Mouse (Mus musculus) kidney, embryonic 15.5 days (tissue): ENCODE results near the gene Cdon. TPM values are rescaled to one million over a fixed set of nuclear protein-coding genes. Genes with fewer than 3 reads are reported as not detected.

ENCODE experiments used
- ATAC-seq: fragments of 200-750 bp; cut with Nextera tagmentation; replicated peaks from 2 replicates; pipeline ENCODE4 v1.8.0; 2017; ENCODE audit warnings: moderate TSS enrichment; ENCODE audit not compliant: low FRiP score
- H3K27ac ChIP-seq: fragments of 300-500 bp; sonication (generic); 2 replicates; pipeline ENCODE4 v1.5.1; 2015; ENCODE audit warnings: mild to moderate bottlenecking, inconsistent platforms
- H3K27me3 ChIP-seq: fragments of 300-500 bp; sonication (generic); 2 replicates; pipeline ENCODE4 v1.6.1; 2015; ENCODE audit warnings: inconsistent platforms
- H3K36me3 ChIP-seq: fragments of 300-500 bp; sonication (generic); 2 replicates; pipeline ENCODE4 v1.6.1; 2015; ENCODE audit warnings: inconsistent platforms
- H3K4me1 ChIP-seq: fragments of 300-500 bp; sonication (generic); 2 replicates; pipeline ENCODE4 v1.6.1; 2015; ENCODE audit warnings: inconsistent platforms
- H3K4me2 ChIP-seq: fragments of 300-500 bp; sonication (generic); 2 replicates; pipeline ENCODE4 v1.6.1; 2015; ENCODE audit warnings: moderate library complexity, mild to moderate bottlenecking, inconsistent platforms
- H3K4me3 ChIP-seq: fragments of 300-500 bp; sonication (generic); replicated peaks from 2 replicates; pipeline ENCODE4 v1.5.1; 2015; ENCODE audit warnings: mild to moderate bottlenecking, inconsistent platforms
- H3K9ac ChIP-seq: fragments of 300-500 bp; sonication (generic); 2 replicates; pipeline ENCODE4 v1.6.1; 2015; ENCODE audit warnings: mild to moderate bottlenecking, inconsistent platforms
- H3K9me3 ChIP-seq: fragments of 300-500 bp; sonication (generic); replicated peaks from 2 replicates; pipeline ENCODE4 v1.6.1; 2016; ENCODE audit warnings: inconsistent platforms
- WGBS: fragments of 180-500 bp; shearing (Covaris S2); methylation state at CpG from one replicate; pipeline ENCODE4 v1.1.7; 2015; ENCODE audit warnings: mixed read lengths; 5-methylcytosine and 5-hydroxymethylcytosine counted together
- polyA plus RNA-seq: library from polyadenylated mRNA; unstranded; fragments of >200 nt; fragmentation: Nextera tagmentation; extraction: Ambion mirVana; gene quantifications from 2 replicates; pipeline ENCODE4 v1.2.1, GENCODE M21; 2015

Cdon gene
- polyA plus RNA-seq, 1 experiment from 2014 or later = 4.2 TPM

DNA sequence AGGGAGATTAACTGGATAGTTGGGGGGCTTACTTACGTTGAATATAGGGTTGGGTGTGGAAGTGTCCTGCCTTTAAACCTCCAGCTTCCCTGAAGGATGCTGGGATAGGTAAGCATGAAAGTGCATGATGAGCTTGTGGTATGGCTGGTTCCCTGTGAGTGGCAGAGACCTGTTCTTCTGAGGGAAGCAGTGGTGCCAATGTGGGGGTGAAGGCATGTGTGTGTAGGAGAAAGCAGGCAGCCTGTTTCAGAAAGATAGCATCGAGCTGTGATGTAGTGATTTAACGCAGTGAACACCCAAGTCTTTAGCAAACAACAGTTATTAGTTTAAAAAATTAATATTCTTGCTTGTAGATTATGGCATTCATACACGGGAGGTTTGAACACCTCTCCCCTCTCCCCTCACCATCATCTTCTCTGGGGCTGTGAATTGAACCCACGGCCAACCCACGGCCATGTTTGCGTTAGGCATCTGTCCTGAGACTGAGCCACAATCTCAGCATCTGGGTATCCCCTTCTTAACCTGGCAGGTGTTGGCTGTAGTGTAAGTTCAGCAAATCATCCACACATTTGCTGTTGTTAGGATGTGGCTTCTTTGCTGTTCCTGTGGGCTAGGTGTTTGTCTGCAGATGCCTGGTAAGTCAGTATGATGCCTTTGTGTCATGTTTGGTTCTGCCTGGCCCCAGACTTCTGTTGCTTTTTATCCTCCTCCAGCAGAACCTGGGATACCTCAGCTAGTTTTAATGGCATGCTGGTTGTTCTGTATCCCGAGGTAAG lies 17.5 kb downstream of the Cdon start:
- 83% methylated on average over 8 of the region's 8 CpGs for WGBS
- Histone ChIP-seq H3K27me3 (no peaks in the 10 kb centered on the region), H3K36me3 (no peaks in the 10 kb centered on the region), H3K4me1 (peaks cover 5% of the 10 kb centered on the region), H3K4me3 (no peak overlapping the region), H3K27ac (no peak overlapping the region), H3K9me3 (no peaks in the 10 kb centered on the region), H3K9ac (no peak overlapping the region), H3K4me2 (no peak overlapping the region)
- no peak for ATAC-seq

- H3K36me3 ChIP-seq = no peaks in the 10 kb centered on the region
- H3K27me3 ChIP-seq = no peaks in the 10 kb centered on the region
- no peak overlapping the region for H3K27ac ChIP-seq
- no peak overlapping the region for H3K4me2 ChIP-seq
- H3K4me1 ChIP-seq = peaks cover 5% of the 10 kb centered on the region
- 58% methylated on average over 6 of the region's 6 CpGs for WGBS
- ATAC-seq = no peak
- no peak overlapping the region for H3K4me3 ChIP-seq
- no peaks in the 10 kb centered on the region for H3K9me3 ChIP-seq
- H3K9ac ChIP-seq = no peak overlapping the region
Observed at GRCm38 (mm10) chr9:35439062-35439442, 18.1 kb downstream of the Cdon start.

DNA sequence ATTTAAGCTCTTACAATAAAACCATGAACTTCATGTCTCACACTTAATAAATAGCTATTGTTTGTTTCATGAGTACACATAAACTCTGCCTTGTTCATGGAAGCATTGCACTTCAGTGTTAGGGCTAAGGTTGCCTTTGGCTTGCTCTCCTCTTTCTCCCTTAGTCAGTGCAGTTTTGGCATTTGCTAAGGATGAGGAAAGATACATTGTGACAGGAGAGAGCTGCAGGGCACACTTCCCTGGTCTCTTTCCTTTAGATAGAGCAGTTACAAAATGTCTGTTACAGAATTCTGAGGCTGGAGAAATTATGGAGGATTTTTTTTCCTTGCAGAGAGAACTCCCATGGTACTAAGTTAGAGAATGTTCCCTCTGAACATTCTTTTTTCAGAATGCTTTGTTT lies 18.8 kb downstream of the Cdon start:
- ATAC-seq = no peak
- Histone ChIP-seq H3K36me3 (no peaks in the 10 kb centered on the region), H3K4me3 (no peak overlapping the region), H3K9me3 (no peaks in the 10 kb centered on the region), H3K4me1 (peaks cover 7% of the 10 kb centered on the region), H3K4me2 (no peak overlapping the region), H3K9ac (no peak overlapping the region), H3K27ac (no peak overlapping the region), H3K27me3 (no peaks in the 10 kb centered on the region)

GRCm38 (mm10) chr9:35442476-35442875 lies 21.5 kb downstream of the Cdon start:
- H3K27ac ChIP-seq = no peak overlapping the region
- no peaks in the 10 kb centered on the region for H3K9me3 ChIP-seq
- H3K4me1 ChIP-seq = peaks cover 4% of the 10 kb centered on the region; the same call in 1 of the 2 replicates
- H3K36me3 ChIP-seq = no peaks in the 10 kb centered on the region
- WGBS = 82% methylated on average over 5 of the region's 5 CpGs
- no peak overlapping the region for H3K9ac ChIP-seq
- no peaks in the 10 kb centered on the region for H3K27me3 ChIP-seq
- no peak overlapping the region for H3K4me2 ChIP-seq
- no peak for ATAC-seq
- H3K4me3 ChIP-seq = no peak overlapping the region

- no peaks in the 10 kb centered on the region for H3K36me3 ChIP-seq
- 74% methylated on average over 13 of the region's 13 CpGs for WGBS
- no peak overlapping the region for H3K9ac ChIP-seq
- ATAC-seq = no peak
- no peaks in the 10 kb centered on the region for H3K27me3 ChIP-seq
- no peak overlapping the region for H3K4me3 ChIP-seq
- H3K27ac ChIP-seq = no peak overlapping the region
- H3K9me3 ChIP-seq = no peaks in the 10 kb centered on the region
- H3K4me1 ChIP-seq = peaks cover 4% of the 10 kb centered on the region; the same call in 1 of the 2 replicates
- no peak overlapping the region for H3K4me2 ChIP-seq
Observed at GRCm38 (mm10) chr9:35443618-35444511, 22.9 kb downstream of the Cdon start.

GRCm38 (mm10) chr9:35444512-35444886 lies 23.6 kb downstream of the Cdon start:
- H3K27ac ChIP-seq = no peak overlapping the region
- WGBS = 77% methylated on average over 8 of the region's 8 CpGs

DNA sequence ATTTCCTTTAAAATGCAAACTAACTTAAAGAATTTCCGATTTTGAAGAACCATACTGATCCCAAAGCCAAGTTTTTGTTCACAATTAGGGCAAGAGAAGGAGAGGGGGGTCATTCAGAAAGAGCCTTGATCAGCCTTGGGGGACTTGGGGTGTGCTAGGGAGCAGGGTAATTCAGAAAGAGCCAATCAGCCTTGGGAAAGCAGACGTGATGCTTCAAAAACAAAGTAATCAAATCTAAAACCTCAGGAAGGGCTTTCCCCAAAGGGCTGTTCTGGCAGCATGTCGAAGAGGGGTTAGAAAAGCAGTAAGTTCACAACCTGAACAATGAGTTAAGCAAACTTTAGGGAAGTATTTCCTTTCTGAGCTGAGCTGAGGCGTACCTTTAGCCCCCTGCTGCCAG lies 26.0 kb downstream of the Cdon start:
- Histone ChIP-seq H3K27me3 (no peaks in the 10 kb centered on the region), H3K27ac (no peak overlapping the region), H3K9ac (no peak overlapping the region), H3K4me3 (no peak overlapping the region), H3K4me2 (no peak overlapping the region), H3K36me3 (no peaks in the 10 kb centered on the region), H3K9me3 (no peaks in the 10 kb centered on the region), H3K4me1 (peaks cover 13% of the 10 kb centered on the region)
- no peak for ATAC-seq
- WGBS = 48% methylated on average over 4 of the region's 4 CpGs

More at GRCm38 (mm10) chr9:35444512-35444886, 23.6 kb downstream of the Cdon start:
- peaks cover 8% of the 10 kb centered on the region for H3K4me1 ChIP-seq
- H3K4me3 ChIP-seq = no peak overlapping the region
- no peak for ATAC-seq
- no peaks in the 10 kb centered on the region for H3K36me3 ChIP-seq
- no peaks in the 10 kb centered on the region for H3K9me3 ChIP-seq
- no peak overlapping the region for H3K4me2 ChIP-seq
- no peak overlapping the region for H3K9ac ChIP-seq
- H3K27me3 ChIP-seq = no peaks in the 10 kb centered on the region

- Histone ChIP-seq H3K9ac (no peak overlapping the region), H3K27ac (no peak overlapping the region), H3K4me1 (peaks cover 15% of the 10 kb centered on the region), H3K36me3 (peaks cover 47% of the 10 kb centered on the region), H3K9me3 (no peaks in the 10 kb centered on the region), H3K4me3 (no peak overlapping the region), H3K4me2 (no peak overlapping the region), H3K27me3 (no peaks in the 10 kb centered on the region)
- 46% methylated on average over 6 of the region's 6 CpGs for WGBS
- ATAC-seq = no peak
Observed at GRCm38 (mm10) chr9:35453311-35453710, 32.4 kb downstream of the Cdon start.

- no peak overlapping the region for H3K27ac ChIP-seq
- H3K36me3 ChIP-seq = peaks cover 57% of the 10 kb centered on the region
- no peak overlapping the region for H3K4me3 ChIP-seq
- no peaks in the 10 kb centered on the region for H3K27me3 ChIP-seq
- no peaks in the 10 kb centered on the region for H3K4me1 ChIP-seq
- H3K4me2 ChIP-seq = no peak overlapping the region
- H3K9ac ChIP-seq = no peak overlapping the region
- WGBS = 48% methylated on average over 8 of the region's 8 CpGs
- H3K9me3 ChIP-seq = no peaks in the 10 kb centered on the region
- ATAC-seq = no peak
Observed at GRCm38 (mm10) chr9:35459594-35459993, 38.7 kb downstream of the Cdon start.

GRCm38 (mm10) chr9:35467264-35467817 lies 46.4 kb downstream of the Cdon start:
- Histone ChIP-seq H3K27ac (peak overlapping the region; percentile 71), H3K4me1 (peaks cover 10% of the 10 kb centered on the region), H3K9ac (no peak overlapping the region), H3K4me2 (no peak overlapping the region; the same call in 1 of the 2 replicates), H3K9me3 (no peaks in the 10 kb centered on the region), H3K4me3 (no peak overlapping the region), H3K36me3 (peaks cover 36% of the 10 kb centered on the region), H3K27me3 (no peaks in the 10 kb centered on the region)
- WGBS = 19% methylated on average over 8 of the region's 8 CpGs
- peak; percentile 96 for ATAC-seq

- H3K4me1 ChIP-seq = peaks cover 15% of the 10 kb centered on the region
- H3K4me3 ChIP-seq = no peak overlapping the region
- no peak overlapping the region for H3K4me2 ChIP-seq
- ATAC-seq = no peak
- no peaks in the 10 kb centered on the region for H3K27me3 ChIP-seq
- peaks cover 33% of the 10 kb centered on the region for H3K36me3 ChIP-seq
- H3K27ac ChIP-seq = no peak overlapping the region
- H3K9me3 ChIP-seq = no peaks in the 10 kb centered on the region
- no peak overlapping the region for H3K9ac ChIP-seq
Observed at GRCm38 (mm10) chr9:35468913-35469312, 48.0 kb downstream of the Cdon start.

GRCm38 (mm10) chr9:35474104-35474724 lies 53.3 kb downstream of the Cdon start:
- peak; percentile 93 for ATAC-seq
- peaks cover 49% of the 10 kb centered on the region for H3K36me3 ChIP-seq
- no peak overlapping the region for H3K9ac ChIP-seq
- H3K4me1 ChIP-seq = peaks cover 8% of the 10 kb centered on the region; the same call in 1 of the 2 replicates
- no peaks in the 10 kb centered on the region for H3K27me3 ChIP-seq
- no peak overlapping the region for H3K27ac ChIP-seq
- 34% methylated on average over 10 of the region's 10 CpGs for WGBS
- no peak overlapping the region for H3K4me2 ChIP-seq
- H3K9me3 ChIP-seq = no peaks in the 10 kb centered on the region
- no peak overlapping the region for H3K4me3 ChIP-seq
